8 mouse cellular contexts compared by ENCODE assay signal in genomic region chr2:180224647-180225043, GRCm38 (mm10). TPM values are rescaled to one million over a fixed set of nuclear protein-coding genes. Genes with fewer than 3 reads are reported as not detected.
DNase-seq lines count a peak whose midpoint lies in the region; ATAC-seq and TF ChIP-seq lines count a peak whose summit lies in the region.

No protein-coding gene starts in this region.

- peaks cover 4% of the 10 kb centered on the region; the same call in 1 of the 2 replicates for H3K36me3 ChIP-seq in heart, embryonic 13.5 days
- H3K36me3 ChIP-seq in hindbrain, embryonic 10.5 days = 0 out of 2 replicates have a peak, but pooled peaks cover 3% of the 10 kb centered on the region
- no peaks in the 10 kb centered on the region for H3K36me3 ChIP-seq in liver, postnatal 0 days (replicated peaks; ENCODE audit: insufficient read depth, low read length)

- H3K9me3 ChIP-seq in heart, embryonic 13.5 days = no peaks in the 10 kb centered on the region
- H3K9me3 ChIP-seq in hindbrain, embryonic 10.5 days = no peaks in the 10 kb centered on the region
- no peaks in the 10 kb centered on the region for H3K9me3 ChIP-seq in liver, postnatal 0 days (ENCODE audit: low read length)

- peak overlapping the region; percentile 86 for H3K9ac ChIP-seq in heart, embryonic 13.5 days
- peak overlapping the region; percentile 38; the same call in 1 of the 2 replicates for H3K9ac ChIP-seq in liver, postnatal 0 days (replicated peaks)

- H3K4me1 ChIP-seq in heart, embryonic 13.5 days = peaks cover 75% of the 10 kb centered on the region
- peaks cover 89% of the 10 kb centered on the region for H3K4me1 ChIP-seq in hindbrain, embryonic 10.5 days (replicated peaks)
- H3K4me1 ChIP-seq in liver, postnatal 0 days (ENCODE audit: insufficient read depth) = peaks cover 23% of the 10 kb centered on the region

- H3K27ac ChIP-seq in heart, embryonic 13.5 days (replicated peaks) = peak overlapping the region; percentile 66; the same call in 1 of the 2 replicates
- H3K27ac ChIP-seq in hindbrain, embryonic 10.5 days = peak overlapping the region; percentile 84
- H3K27ac ChIP-seq in liver, postnatal 0 days (ENCODE audit: low read depth) = no peak overlapping the region

- H3K4me2 ChIP-seq in heart, embryonic 13.5 days = peak overlapping the region; percentile 81
- peak overlapping the region; percentile 92 for H3K4me2 ChIP-seq in liver, postnatal 0 days (ENCODE audit: low read depth, low read length)

- H3K4me3 ChIP-seq in heart, embryonic 13.5 days = peak overlapping the region; percentile 72
- H3K4me3 ChIP-seq in hindbrain, embryonic 10.5 days = peak overlapping the region; percentile 76
- peak overlapping the region; percentile 52 for H3K4me3 ChIP-seq in liver, postnatal 0 days (ENCODE audit: low read depth, low read length)

- no peak for ATAC-seq in heart, embryonic 13.5 days (ENCODE audit: extremely low read depth, insufficient number of reproducible peaks, low FRiP score, low TSS enrichment)
- no peak for ATAC-seq in liver, postnatal 0 days

- TF ChIP-seq EP300 in liver, postnatal 0 days (IDR thresholded peaks at IDR 0.05; ENCODE audit: low read depth) = no peak

- H3K27me3 ChIP-seq in heart, embryonic 13.5 days (replicated peaks) = peaks cover 35% of the 10 kb centered on the region
- peaks cover 52% of the 10 kb centered on the region for H3K27me3 ChIP-seq in hindbrain, embryonic 10.5 days (ENCODE audit: insufficient read depth, poor library complexity, severe bottlenecking)
- H3K27me3 ChIP-seq in liver, postnatal 0 days (ENCODE audit: insufficient read depth, low read length) = peaks cover 24% of the 10 kb centered on the region

- WGBS in heart, embryonic 13.5 days = 4% methylated on average over 13 of the region's 13 CpGs
- WGBS in hindbrain, embryonic 10.5 days = under 1% methylated on average over 13 of the region's 13 CpGs
- 10% methylated on average over 13 of the region's 13 CpGs for WGBS in liver, postnatal 0 days (ENCODE audit: insufficient replicate concordance)

- DNase-seq in heart, adult 18-20 months = no peak
- peak; percentile 55 for DNase-seq in ES-CJ7 (ENCODE audit: low read depth, low spot score)
- DNase-seq in hindbrain, embryonic 10.5 days (ENCODE audit: low spot score) = no peak
- DNase-seq in liver, postnatal 0 days = no peak
- no peak for DNase-seq in thymus, postnatal 0 days (ENCODE audit: low spot score)
- DNase-seq in spleen, adult 12 weeks (ENCODE audit: low spot score) = no peak
- DNase-seq in cerebellum, postnatal 14 days = no peak

- TF ChIP-seq CTCF in liver, postnatal 0 days (IDR thresholded peaks at IDR 0.05; ENCODE audit: low read depth) = no peak

RNA-seq across cellular contexts. Expression of gene Lama5, which starts 1.0 kb away (rescaled TPM):
- polyA plus RNA-seq in heart, embryonic 13.5 days (2015; fragmentation: Nextera tagmentation; extraction: Ambion mirVana) = 21.6 and 22.5 TPM in 2 replicates
- 10 to 100 TPM; 72.2 to 78.5 TPM for total RNA-seq in heart, adult 18-20 months (2021)
- polyA plus RNA-seq in hindbrain, embryonic 10.5 days (2016; fragmentation: Nextera tagmentation; extraction: Ambion mirVana) = 7.2 and 10.8 TPM in 2 replicates
- 2.1 and 2.2 TPM in 2 replicates for polyA plus RNA-seq in liver, postnatal 0 days (2015; fragmentation: Nextera tagmentation; extraction: Ambion mirVana)
- polyA plus RNA-seq in thymus, postnatal 0 days (2015; fragmentation: Nextera tagmentation; extraction: Ambion mirVana) = 4.8 and 6.6 TPM in 2 replicates

RNA-seq across cellular contexts. Expression of gene Rps21, which starts 32.5 kb away (rescaled TPM):
- polyA plus RNA-seq in heart, embryonic 13.5 days (2015; fragmentation: Nextera tagmentation; extraction: Ambion mirVana) = 332 and 351 TPM in 2 replicates
- total RNA-seq in heart, adult 18-20 months (2021) = 100 to 1,000 TPM; 561 to 600 TPM
- 440 and 510 TPM in 2 replicates for polyA plus RNA-seq in hindbrain, embryonic 10.5 days (2016; fragmentation: Nextera tagmentation; extraction: Ambion mirVana)
- 382 and 393 TPM in 2 replicates for polyA plus RNA-seq in liver, postnatal 0 days (2015; fragmentation: Nextera tagmentation; extraction: Ambion mirVana)
- 928 and 961 TPM in 2 replicates for polyA plus RNA-seq in thymus, postnatal 0 days (2015; fragmentation: Nextera tagmentation; extraction: Ambion mirVana)

RNA-seq across cellular contexts. Expression of gene Cables2, which starts 48.7 kb away (rescaled TPM):
- polyA plus RNA-seq in heart, embryonic 13.5 days (2015; fragmentation: Nextera tagmentation; extraction: Ambion mirVana) = 9.0 and 9.3 TPM in 2 replicates
- 10 to 100 TPM; 10.9 TPM for total RNA-seq in heart, adult 18-20 months (2021)
- 12.6 and 16.0 TPM in 2 replicates for polyA plus RNA-seq in hindbrain, embryonic 10.5 days (2016; fragmentation: Nextera tagmentation; extraction: Ambion mirVana)
- polyA plus RNA-seq in liver, postnatal 0 days (2015; fragmentation: Nextera tagmentation; extraction: Ambion mirVana) = 4.7 and 5.2 TPM in 2 replicates
- 6.4 and 7.1 TPM in 2 replicates for polyA plus RNA-seq in thymus, postnatal 0 days (2015; fragmentation: Nextera tagmentation; extraction: Ambion mirVana)

RNA-seq across cellular contexts. Expression of gene Adrm1, which starts 53.4 kb away (rescaled TPM):
- polyA plus RNA-seq in heart, embryonic 13.5 days (2015; fragmentation: Nextera tagmentation; extraction: Ambion mirVana) = 150 and 155 TPM in 2 replicates
- 10 to 100 TPM; 84.0 to 86.8 TPM for total RNA-seq in heart, adult 18-20 months (2021)
- 278 and 297 TPM in 2 replicates for polyA plus RNA-seq in hindbrain, embryonic 10.5 days (2016; fragmentation: Nextera tagmentation; extraction: Ambion mirVana)
- polyA plus RNA-seq in liver, postnatal 0 days (2015; fragmentation: Nextera tagmentation; extraction: Ambion mirVana) = 91.9 and 98.0 TPM in 2 replicates
- 195 TPM in 2 replicates for polyA plus RNA-seq in thymus, postnatal 0 days (2015; fragmentation: Nextera tagmentation; extraction: Ambion mirVana)
